Mouse (Mus musculus) natural killer cell, adult 2 months (primary cell): ENCODE results near the gene Yy2.
A peak's percentile ranks its signal among the peaks of the same experiment; 100 is the strongest.

Experiments used
- DNase-seq, 2 experiments: peaks; one replicate each; pipeline ENCODE4 v3.0.0; 2022; ENCODE audit warnings: low spot score in 2 of 2

Yy2 gene

DNA sequence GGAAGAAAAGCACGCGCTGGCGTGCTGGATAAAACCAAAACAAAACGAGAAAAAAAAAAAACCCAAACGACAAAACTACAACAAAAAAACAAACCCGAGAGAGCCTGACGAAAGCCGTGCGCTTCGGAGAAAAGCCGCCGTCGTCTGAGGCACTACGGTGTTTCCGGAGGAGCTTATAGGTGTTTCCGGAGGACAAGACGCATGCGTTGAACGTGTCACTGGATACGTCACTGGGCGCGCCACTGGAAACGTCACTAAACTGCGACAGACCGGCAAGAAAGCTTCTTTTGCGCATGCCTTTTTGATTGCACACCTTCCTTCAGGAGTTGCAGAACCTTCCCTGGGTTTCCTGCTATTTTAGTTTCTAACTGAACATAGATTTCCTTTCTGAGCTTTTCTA lies at the start of gene Yy2:
Yy2 (minus strand) TSS at position 146 of the 400 bp plus-strand sequence.
- no peak for DNase-seq

GRCm38 (mm10) chrX:157612894-157613293 lies 44.1 kb upstream of the Yy2 start:
- no peak for DNase-seq

GRCm38 (mm10) chrX:157601450-157601849 lies 32.7 kb upstream of the Yy2 start:
- DNase-seq = no peak

GRCm38 (mm10) chrX:157598186-157598996 lies 29.6 kb upstream of the Yy2 start, which contains the start of gene Mbtps2:
TSS of gene Mbtps2 (minus strand) at chrX:157598715.
- peak; percentile 46 to 62 for DNase-seq

DNA sequence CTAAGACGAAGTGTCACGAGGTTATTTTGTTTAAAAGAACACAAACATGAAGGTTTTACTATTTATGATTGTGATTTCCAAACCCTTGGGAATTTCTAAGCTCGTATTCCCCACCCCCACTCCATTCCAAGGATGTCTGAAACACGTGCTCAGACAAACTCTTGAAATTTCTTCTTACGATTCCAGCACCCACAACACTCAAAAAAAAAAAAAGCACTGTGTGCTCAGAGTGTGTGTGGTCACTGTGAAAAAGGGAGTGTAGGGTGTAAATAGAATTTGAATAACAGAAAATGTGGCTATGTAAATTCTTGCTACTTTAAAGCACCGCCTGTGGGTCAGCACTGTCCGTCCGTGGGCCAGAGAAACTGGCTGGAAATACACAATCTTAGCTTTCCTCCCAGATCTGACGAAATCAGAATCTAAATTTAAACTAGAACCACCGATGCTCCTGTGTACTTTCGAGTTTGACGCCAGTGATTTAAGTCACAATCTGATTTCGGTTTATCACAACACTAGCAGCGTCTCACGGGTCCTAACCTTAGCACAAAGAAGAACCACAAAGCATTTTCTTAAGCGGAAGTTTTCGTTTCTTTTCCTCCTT lies 28.9 kb upstream of the Yy2 start:
- DNase-seq = no peak

- peak in 1 of 2 experiments; percentile 15 for DNase-seq
Measured at GRCm38 (mm10) chrX:157596802-157597201, 28.0 kb upstream of the Yy2 start.

DNA sequence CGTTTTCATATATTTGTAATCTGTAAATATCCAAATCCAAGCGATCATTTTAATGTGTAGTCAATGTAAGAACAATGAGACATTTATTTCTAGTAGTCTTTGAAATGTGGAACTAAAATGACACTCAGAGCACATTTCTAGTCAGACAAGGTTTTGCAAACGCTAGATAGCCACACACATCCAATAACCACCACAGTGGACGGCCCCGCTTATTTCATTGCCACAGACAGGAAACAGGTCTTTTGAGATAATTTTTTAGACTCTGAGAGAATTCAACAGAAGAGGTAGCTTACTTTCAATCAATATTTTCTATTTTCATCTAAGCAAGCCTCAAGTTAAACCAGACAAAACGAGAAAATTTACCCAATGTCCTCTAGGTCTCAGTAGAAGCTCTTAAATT lies 27.1 kb upstream of the Yy2 start:
- no peak for DNase-seq

GRCm38 (mm10) chrX:157594606-157595005 lies 25.8 kb upstream of the Yy2 start:
- no peak for DNase-seq

DNA sequence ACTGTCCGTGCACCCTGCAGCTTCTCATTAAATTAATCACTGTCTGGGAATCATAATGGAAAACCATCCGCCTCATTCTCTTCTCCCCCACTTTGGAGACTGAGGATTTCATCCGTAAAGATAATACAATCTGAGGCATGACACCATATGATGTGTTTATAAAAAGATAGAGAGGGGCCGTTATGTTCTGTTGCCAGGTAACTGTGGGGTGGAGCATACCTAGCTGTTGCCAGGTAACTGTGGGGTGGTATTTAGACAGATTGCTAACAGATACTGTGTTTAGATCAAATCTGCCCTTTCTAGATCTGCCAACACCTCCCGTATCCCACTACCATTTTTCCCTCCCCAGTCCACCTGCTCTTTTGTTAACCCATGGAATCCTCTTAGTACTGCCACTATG lies 18.2 kb upstream of the Yy2 start:
- no peak for DNase-seq

DNA sequence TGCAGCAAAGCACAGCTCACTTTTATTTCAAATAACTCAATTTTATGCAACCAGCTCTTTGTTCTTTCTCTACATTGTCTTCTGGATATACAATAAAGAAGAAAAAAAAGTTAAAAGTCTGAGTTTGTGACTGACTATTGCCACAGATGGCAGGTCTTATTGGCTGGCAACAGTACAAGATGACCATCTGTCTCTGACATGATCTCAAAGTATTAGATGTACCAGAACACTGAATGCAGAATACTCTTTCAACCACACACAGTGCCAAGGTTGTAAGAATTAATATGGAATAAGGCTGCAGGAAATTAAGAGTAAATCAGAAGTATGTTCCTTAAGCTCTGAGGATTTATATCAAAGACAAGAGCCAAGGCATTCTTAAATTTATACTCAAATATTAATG lies 17.6 kb upstream of the Yy2 start:
- DNase-seq = no peak

- DNase-seq = no peak
Measured at GRCm38 (mm10) chrX:157579108-157579614, 10.4 kb upstream of the Yy2 start.

DNA sequence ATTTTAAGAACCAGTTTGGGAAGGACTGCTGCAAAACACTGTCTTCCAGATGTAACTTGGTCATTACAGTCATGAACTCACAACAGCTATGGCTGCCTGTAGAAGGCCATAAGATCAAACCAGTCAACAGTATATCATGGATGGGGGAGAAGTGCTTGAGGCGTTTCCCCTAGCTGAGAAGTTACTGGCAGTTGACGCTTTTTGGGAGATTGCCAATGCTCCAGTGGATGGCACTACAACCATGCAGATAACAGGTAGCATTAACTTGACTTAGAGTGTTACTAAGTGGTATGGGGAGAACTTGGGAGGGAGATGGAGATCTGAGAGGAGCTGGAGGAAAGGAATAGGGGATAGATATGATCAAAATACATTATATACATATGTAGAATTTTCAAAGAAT lies 5.9 kb upstream of the Yy2 start:
- no peak for DNase-seq

DNA sequence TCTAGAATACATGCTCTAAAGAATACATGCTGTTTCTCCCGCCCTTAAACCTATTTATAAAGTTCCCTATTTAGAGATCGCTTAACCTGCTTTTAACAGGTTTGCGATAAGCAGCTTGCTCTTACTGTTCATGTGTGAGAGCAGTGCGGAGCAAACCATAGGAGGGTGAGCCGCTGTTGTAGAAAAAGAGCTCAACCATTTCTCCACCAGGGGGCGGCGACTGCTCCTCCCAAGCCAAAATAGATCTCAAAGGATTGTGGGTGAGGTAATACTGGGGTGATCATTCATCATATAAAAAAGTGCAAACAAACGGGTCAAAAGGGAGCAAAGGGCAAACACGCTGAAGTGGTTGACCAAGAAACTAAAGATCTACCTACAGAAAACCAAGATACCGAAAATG lies 5.0 kb downstream of the Yy2 start:
- peak; percentile 1 to 13 for DNase-seq

DNA sequence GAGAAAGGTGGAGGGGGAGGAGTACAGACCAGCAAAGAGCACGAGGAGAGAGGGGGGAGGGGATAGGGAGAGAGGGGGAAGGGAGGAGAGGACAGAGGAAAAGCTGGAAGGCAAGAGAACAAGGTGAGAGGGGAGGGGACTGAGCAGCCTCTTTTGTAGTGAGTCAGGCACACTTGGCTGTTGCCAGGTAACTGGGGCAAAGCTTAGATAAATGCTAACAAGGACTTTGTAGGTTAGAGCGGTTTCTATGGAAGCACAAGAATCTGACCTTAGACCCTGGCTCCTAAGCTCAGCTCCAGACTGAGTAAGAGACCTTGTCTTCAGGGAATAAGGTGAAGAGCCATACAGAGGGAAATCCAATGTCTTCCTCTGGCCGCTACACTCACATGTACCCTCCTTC lies 21.7 kb downstream of the Yy2 start:
- no peak for DNase-seq
